Mouse (Mus musculus) left cerebral cortex, adult 2 months (tissue): ENCODE measurements around the gene Lag3. TPM values are rescaled to one million over a fixed set of nuclear protein-coding genes. Genes with fewer than 3 reads are reported as not detected.
"Not testable (repeated sequence)": the region's sequence is repeated elsewhere in the genome, so short reads cannot be mapped to it uniquely, and the experiment has no call there.

Source experiments
- DNase-seq, 2 experiments: peaks; one replicate each; pipeline ENCODE4 v3.0.0; 2021 to 2022; ENCODE audit warnings: low spot score in 2 of 2, mixed read lengths in 1 of 2; ENCODE audit errors: extremely low spot score in 1 of 2
- H3K27ac ChIP-seq: fragments of 200-600 bp; 2 replicates; pipeline ENCODE4 v1.8.1; 2022
- H3K4me3 ChIP-seq: fragments of 200-600 bp; 2 replicates; pipeline ENCODE4 v1.8.1; 2022
- CTCF ChIP-seq: fragments of 200-600 bp; IDR thresholded peaks from 2 replicates; pipeline ENCODE4 v1.8.1; 2022; ENCODE audit warnings: antibody characterized with exemption, mild to moderate bottlenecking, moderate library complexity
- intact Hi-C: fragments of 180-260 bp; cut with DNase I; formaldehyde crosslinking; loops from one replicate; pipeline ENCODE4 v1.15.1; 2025
- total RNA-seq, 2 experiments: library from RNA; stranded (reverse); gene quantifications; 2 replicates each; pipeline ENCODE4 v1.2.3; 2021

The Lag3 gene
- total RNA-seq, 2 experiments from 2014 or later, result 2.1 to 3.1 TPM

GRCm38 (mm10) chr6:124907767-124908166 lies 3.7 kb downstream of the Lag3 start:
- H3K27ac ChIP-seq, result no peak overlapping the region
- no peak overlapping the region for H3K4me3 ChIP-seq
- no peak for TF ChIP-seq CTCF
- intact Hi-C loops, result no loop called here
- no peak for DNase-seq

- DNase-seq, result no peak
- intact Hi-C loops, result loop anchor here (1.0 to 5.0 kb wide), 4 partner anchors 12 to 177 kb away; no protein-coding TSS in a partner anchor
- peak overlapping the region; percentile 97 for H3K27ac ChIP-seq
- peak overlapping the region; percentile 48 for H3K4me3 ChIP-seq
- no peak for TF ChIP-seq CTCF
Observed at GRCm38 (mm10) chr6:124904991-124905860, 6.3 kb downstream of the Lag3 start.

- peak overlapping the region; percentile 97 for H3K27ac ChIP-seq
- H3K4me3 ChIP-seq, result peak overlapping the region; percentile 48
- DNase-seq, result peak; percentile 68 to 76
- peak; percentile 61 for TF ChIP-seq CTCF
- intact Hi-C loops, result loop anchor here (1.0 to 5.0 kb wide), 4 partner anchors 13 to 178 kb away; no protein-coding TSS in a partner anchor
Observed at GRCm38 (mm10) chr6:124904161-124904981, 7.1 kb downstream of the Lag3 start.

- peak; percentile 91 for TF ChIP-seq CTCF
- Histone ChIP-seq H3K27ac (peak overlapping the region; percentile 97), H3K4me3 (peak overlapping the region; percentile 48)
- DNase-seq, result peak; percentile 89 to 92
- intact Hi-C loops, result loop anchor here (1.0 to 5.0 kb wide), 5 partner anchors 14 to 179 kb away; no protein-coding TSS in a partner anchor
Observed at GRCm38 (mm10) chr6:124903580-124904151, 7.8 kb downstream of the Lag3 start.

GRCm38 (mm10) chr6:124901851-124902250 lies 9.7 kb downstream of the Lag3 start:
- intact Hi-C loops, result loop anchor here (5.0 kb wide), 1 partner anchor 180 kb away; no protein-coding TSS in a partner anchor

GRCm38 (mm10) chr6:124900801-124901480 lies 10.6 kb downstream of the Lag3 start:
- Histone ChIP-seq H3K4me3 (no peak overlapping the region), H3K27ac (no peak overlapping the region)
- no peak for DNase-seq
- intact Hi-C loops, result loop anchor here (5.0 kb wide), 1 partner anchor 181 kb away; no protein-coding TSS in a partner anchor
- TF ChIP-seq CTCF, result no peak

More at GRCm38 (mm10) chr6:124901851-124902250, 9.7 kb downstream of the Lag3 start:
- TF ChIP-seq CTCF, result no peak
- no peak for DNase-seq
- H3K27ac ChIP-seq, result no peak overlapping the region
- no peak overlapping the region for H3K4me3 ChIP-seq

- DNase-seq, result no peak
- Histone ChIP-seq H3K27ac (no peak overlapping the region), H3K4me3 (no peak overlapping the region)
- intact Hi-C loops, result loop anchor here (5.0 kb wide), 1 partner anchor 182 kb away; no protein-coding TSS in a partner anchor
- TF ChIP-seq CTCF, result no peak
Observed at GRCm38 (mm10) chr6:124900056-124900800, 11.3 kb downstream of the Lag3 start.

- no peak for TF ChIP-seq CTCF
- intact Hi-C loops, result no loop called here
- DNase-seq, result no peak
Observed at GRCm38 (mm10) chr6:124898359-124898758, 13.1 kb downstream of the Lag3 start.

GRCm38 (mm10) chr6:124894113-124894512 lies 17.4 kb downstream of the Lag3 start:
- H3K4me3 ChIP-seq, DNase-seq, H3K27ac ChIP-seq, intact Hi-C loops: not testable (repeated sequence)

More at GRCm38 (mm10) chr6:124898359-124898758, 13.1 kb downstream of the Lag3 start:
- Histone ChIP-seq H3K4me3 (no peak overlapping the region), H3K27ac (no peak overlapping the region)

- no peak for DNase-seq
- no peak overlapping the region for H3K27ac ChIP-seq
- H3K4me3 ChIP-seq, result no peak overlapping the region
- intact Hi-C loops, result no loop called here
- TF ChIP-seq CTCF, result no peak
Observed at GRCm38 (mm10) chr6:124890997-124891396, 20.5 kb downstream of the Lag3 start.
